Mouse (Mus musculus): ENCODE measurements at regions not wholly inside any gene's neighbourhood (a gene's known extent, or its start where the extent isn't known, plus 50 kb on each side); places are given as distances from the start of the nearest gene placed in this dataset.

DNA sequence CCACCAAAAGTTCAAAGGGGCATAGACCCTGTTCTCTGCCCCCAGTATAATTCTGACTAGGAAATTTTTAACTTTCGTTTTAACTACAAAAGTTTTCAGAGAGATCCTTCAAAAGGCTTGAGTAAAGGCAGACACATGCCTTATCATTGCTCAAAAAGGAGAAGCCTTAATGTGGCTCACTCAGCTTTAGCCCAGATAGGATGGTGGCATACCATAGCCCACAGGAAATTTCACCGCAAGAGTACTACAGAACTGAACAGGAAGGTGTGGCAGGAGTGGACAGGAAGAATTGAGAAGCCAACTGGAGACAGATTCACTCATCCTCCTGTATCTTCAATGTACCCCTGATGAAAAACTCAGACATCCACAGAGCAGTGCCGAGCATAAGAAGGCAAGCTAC lies 97.1 kb downstream of the Plxna1 start:
- H3K9me3 ChIP-seq (replicated peaks; ENCODE audit: insufficient read depth, low read length): no peaks in the 10 kb centered on the region
- no peak overlapping the region for H3K9ac ChIP-seq (ENCODE audit: control insufficient read depth, low read depth, low read length, poor library complexity, severe bottlenecking)
- peaks cover 0 to 1% of the 10 kb centered on the region in 2 experiments; a peak in 1 of 4 replicates for H3K4me1 ChIP-seq (ENCODE audit: control insufficient read depth in 1 of 2, insufficient read depth in 2 of 2, low read length in 2 of 2)
- H3K79me2 ChIP-seq (ENCODE audit: control insufficient read depth, insufficient read depth, low read length, poor library complexity): no peaks in the 10 kb centered on the region
- no peaks in the 10 kb centered on the region; a peak in 1 of 4 replicates for H3K36me3 ChIP-seq (ENCODE audit: control insufficient read depth in 1 of 2, insufficient read depth in 2 of 2, low read length in 2 of 2)
- H3K27ac ChIP-seq (ENCODE audit: control insufficient read depth, low read depth, low read length): no peak overlapping the region
- no peak overlapping the region for H3K4me3 ChIP-seq (ENCODE audit: control insufficient read depth in 1 of 2, insufficient read depth in 1 of 2, low read depth in 2 of 2, low read length in 2 of 2)
- peaks cover 0 to 3% of the 10 kb centered on the region in 2 experiments; a peak in 2 of 4 replicates for H3K27me3 ChIP-seq (ENCODE audit: control insufficient read depth in 1 of 2, insufficient read depth in 2 of 2, low read length in 2 of 2)
- TF ChIP-seq UBTF (IDR thresholded peaks at IDR 0.05; ENCODE audit: borderline replicate concordance, insufficient read depth, low read depth, low read length): no peak
- no peak for TF ChIP-seq TAL1 (IDR thresholded peaks at IDR 0.05; ENCODE audit: low read length)
- TF ChIP-seq POLR2A (IDR thresholded peaks at IDR 0.05; ENCODE audit: control insufficient read depth in 1 of 2, insufficient read depth in 1 of 2, low read depth in 1 of 2, low read length in 2 of 2, poor library complexity in 1 of 2): no peak
- 0 out of 2 replicates have a peak, but pooled peaks have one; percentile 16 for TF ChIP-seq GATA1 (IDR thresholded peaks at IDR 0.05; ENCODE audit: low read depth, low read length)
- TF ChIP-seq NELFE (IDR thresholded peaks at IDR 0.05; ENCODE audit: low read depth, low read length): no peak
- no peak for TF ChIP-seq EP300 (IDR thresholded peaks at IDR 0.05; ENCODE audit: low read depth in 1 of 2, low read length in 2 of 2)
- peak; percentile 57 for DNase-seq (ENCODE audit: low read depth, low spot score)

All from MEL (cell line).